Mouse (Mus musculus) T-helper 2 cell (primary cell): ENCODE measurements at regions not wholly inside any gene's neighbourhood (a gene's known extent, or its start where the extent isn't known, plus 50 kb on each side); places are given as distances from the start of the nearest gene placed in this dataset.

Experiments
- in situ Hi-C: fragments of 300-600 bp; cut with MboI, MseI; formaldehyde crosslinking; loops from one replicate; pipeline ENCODE4 v1.15.1; 2025; ENCODE audit warnings: high pct_unique_total_duplicates

GRCm38 (mm10) chr16:95057596-95057995 lies 60.1 kb upstream of the Kcnj6 start:
- in situ Hi-C loops: no loop called here

DNA sequence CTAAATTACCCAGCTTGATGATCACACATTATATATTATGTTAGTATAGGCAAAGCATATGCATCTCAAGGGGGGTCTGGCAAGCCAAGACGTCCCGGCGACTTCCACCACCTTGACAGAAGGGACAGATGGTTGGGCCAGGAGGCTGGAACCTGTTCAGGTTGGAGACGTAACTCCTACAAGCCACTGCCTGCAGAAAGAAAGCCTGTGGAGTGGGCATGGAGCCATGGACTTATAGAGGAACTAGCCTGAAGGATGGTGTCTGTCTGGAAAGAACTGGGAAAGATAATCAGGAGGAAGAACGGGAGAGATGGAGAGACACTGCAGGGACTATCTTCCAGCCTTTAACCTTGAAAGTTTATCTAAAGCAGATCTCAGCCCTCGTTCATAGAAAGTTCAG lies 66.9 kb upstream of the Kcnj6 start:
- in situ Hi-C loops: no loop called here

- in situ Hi-C loops: no loop called here
Observed at GRCm38 (mm10) chr16:95066687-95067086, 69.2 kb upstream of the Kcnj6 start.

DNA sequence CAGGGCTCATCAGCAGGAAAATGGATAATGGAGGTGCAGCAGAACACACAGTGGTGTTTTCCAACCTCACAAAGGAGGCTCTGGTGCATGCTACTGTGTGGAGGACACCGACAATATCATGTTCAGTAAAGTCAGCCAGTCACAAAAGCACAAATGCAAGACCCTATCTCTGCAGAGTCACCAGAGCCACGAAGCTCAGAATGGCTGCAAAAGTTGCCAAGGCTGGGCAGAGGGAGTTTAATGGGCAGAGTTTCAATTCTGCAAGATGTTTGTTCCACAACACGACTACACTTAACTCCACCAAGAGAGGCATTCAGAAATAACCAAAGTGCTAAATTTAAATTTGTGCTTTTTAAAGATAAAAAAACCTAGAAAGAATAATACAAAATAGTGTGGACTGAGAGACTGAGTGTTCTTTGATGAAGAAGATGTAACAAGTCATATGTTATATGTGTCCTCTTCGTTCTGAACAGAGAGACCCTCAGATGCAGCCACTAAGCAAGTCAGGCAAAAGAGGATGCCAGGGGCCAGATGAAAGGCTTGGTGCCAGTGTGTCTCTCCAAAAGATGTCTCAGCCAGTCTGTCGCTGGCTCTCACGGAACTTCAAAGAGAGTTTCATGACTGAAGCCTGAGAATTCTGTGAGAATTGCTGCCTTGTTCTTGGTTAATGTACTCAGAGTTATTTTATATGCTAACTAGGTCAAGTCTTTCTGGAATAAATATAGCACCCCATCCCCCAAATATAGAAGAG lies 95.1 kb upstream of the Kcnj6 start:
- in situ Hi-C loops: no loop called here

DNA sequence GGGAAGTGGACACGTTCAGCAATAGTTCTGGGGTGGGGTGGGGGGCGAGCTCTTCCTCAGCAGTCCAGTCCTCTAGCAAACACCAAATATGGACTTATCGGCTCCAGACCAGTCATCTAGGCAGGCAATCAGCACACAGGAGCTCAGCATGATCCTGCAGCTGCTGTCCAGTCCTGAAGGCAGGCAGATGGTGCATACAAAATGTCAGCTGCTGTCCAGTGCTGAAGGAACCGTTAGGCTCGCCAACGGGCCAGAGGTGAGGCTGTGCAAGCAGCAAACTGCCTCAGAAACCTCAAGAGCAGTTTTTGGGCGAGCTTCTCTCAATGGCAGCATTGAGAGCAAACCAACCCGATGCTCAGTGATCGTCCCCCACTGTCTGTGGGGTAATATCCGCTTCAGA lies 96.3 kb upstream of the Kcnj6 start:
- in situ Hi-C loops: no loop called here

DNA sequence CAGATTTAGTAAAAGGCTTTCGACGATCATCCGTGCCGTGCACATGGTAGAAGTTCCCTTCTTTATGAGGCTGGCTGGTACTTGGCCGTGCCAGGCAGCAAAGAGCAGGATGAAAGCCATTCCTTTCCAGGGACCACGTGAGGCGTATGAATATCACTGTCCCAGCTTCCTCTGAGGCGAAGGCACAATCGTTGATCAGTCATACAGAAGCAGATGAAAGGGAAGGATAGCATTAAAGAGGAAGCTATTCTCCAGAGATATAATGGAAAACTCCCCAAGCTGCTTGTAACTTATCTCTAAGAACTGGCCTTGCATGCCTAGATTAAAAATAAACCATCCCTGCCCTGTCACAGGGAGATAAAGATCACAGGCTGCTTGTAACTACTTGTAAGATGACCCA lies 103.5 kb upstream of the Kcnj6 start:
- in situ Hi-C loops: no loop called here

DNA sequence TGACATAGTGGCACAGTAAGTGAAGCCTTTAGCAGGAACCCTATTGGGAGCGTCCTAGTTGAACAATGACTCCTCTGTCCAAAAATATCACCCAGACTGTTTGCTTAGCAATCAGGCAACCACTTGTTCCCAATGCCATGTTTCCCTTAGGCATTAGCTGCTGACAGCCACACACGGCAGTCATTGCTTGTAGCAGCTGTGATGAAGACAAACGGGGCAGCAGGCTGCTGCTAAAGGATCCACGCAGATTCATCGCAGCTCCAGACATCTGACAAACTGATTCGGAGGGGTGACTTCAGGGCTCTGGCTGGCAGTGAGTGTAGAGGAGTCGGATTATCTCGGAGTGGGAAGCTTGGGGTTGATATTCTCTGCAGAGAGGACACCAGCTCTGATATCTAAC lies 120.0 kb upstream of the Kcnj6 start:
- in situ Hi-C loops: no loop called here

DNA sequence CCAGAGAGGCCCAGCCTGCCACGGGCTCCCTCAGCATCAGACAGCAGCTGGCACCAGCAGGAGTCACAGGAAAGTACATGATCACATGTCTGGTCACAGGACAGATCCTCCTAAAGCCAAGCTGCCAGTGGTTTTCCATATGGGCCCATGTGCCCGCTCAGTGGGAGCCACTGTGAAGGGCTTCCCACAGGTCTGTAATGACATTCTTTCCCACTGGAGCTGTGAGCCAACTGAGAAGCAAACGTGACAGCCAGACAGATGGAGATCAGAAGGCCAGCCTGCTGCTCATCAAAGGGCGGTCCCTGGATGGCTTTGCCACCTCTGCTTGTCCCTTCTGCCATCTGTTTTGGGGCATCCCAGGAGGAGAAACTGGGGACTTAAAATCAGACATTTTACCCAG lies 121.8 kb upstream of the Kcnj6 start:
- in situ Hi-C loops: no loop called here

- in situ Hi-C loops: no loop called here
Observed at GRCm38 (mm10) chr16:95122048-95122447, 124.5 kb upstream of the Kcnj6 start.

DNA sequence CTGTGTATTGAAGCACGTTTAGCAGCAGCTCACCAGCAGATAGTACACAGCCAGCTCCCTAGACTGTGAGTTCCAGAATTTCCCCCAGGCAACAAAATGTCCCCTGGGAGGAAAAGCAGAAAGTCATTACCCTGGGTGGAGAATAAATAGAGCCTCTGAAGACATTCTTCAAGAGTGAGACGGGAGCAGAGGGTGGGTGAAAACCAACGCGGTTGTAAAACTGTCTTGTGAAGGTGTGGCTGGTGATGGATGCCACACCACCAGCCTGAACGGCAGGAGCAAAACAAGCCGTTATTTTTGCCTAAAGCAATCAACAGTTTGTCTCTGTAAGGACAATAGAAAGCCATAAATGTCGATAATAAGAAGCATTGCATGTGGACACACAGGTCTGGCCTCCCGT lies 129.7 kb upstream of the Kcnj15 start:
- in situ Hi-C loops: no loop called here

- in situ Hi-C loops: no loop called here
Observed at GRCm38 (mm10) chr16:95131815-95132214, 125.5 kb upstream of the Kcnj15 start.

- in situ Hi-C loops: no loop called here
Observed at GRCm38 (mm10) chr16:95138809-95139208, 118.5 kb upstream of the Kcnj15 start.

DNA sequence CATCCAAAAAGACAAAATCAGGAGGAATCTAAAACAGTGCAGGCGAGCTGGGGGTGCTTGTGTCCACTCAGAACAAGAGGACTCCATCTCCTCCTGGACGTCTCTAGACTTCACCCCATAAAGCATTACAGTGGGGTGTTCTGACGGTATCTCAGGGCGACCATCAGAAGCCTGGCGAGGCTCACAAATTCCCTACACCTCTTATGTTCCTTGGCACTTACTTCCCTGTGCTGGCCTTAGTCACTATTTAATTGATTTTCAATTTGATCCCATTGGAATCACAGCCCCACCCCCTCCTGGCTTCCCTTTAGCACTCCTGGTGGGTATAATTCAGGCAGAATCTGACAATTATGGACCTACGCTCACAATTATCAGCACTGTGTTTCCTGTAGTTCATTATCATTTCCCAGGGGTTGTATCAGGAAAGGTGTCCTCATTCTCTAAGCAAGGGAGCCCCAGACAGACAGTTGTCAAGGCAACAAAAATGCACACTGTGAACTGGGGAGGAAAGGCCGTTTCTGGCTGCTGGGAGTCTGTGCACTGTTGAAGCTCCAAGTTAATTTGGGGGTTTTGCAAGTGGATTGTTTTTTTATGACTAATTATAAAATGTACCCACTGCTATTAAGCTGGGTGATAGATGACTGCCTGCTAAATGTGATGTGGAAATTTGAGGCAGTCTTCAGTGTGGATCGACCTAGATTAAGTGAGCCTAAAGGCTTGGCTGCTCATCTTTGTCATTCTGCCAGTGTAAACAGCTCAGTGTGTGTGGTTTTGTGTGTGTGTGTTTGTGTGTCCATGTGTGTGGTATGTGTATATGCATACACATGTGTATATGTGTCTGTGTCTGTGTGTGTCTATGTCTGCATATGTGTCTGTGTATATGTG lies 115.6 kb upstream of the Kcnj15 start:
- in situ Hi-C loops: loop anchor here (5.0 kb wide), 1 partner anchor 41 kb away; no protein-coding TSS in a partner anchor

GRCm38 (mm10) chr16:95150499-95150898 lies 106.9 kb upstream of the Kcnj15 start:
- in situ Hi-C loops: loop anchor here (25.0 kb wide), 1 partner anchor 662 kb away; no protein-coding TSS in a partner anchor

DNA sequence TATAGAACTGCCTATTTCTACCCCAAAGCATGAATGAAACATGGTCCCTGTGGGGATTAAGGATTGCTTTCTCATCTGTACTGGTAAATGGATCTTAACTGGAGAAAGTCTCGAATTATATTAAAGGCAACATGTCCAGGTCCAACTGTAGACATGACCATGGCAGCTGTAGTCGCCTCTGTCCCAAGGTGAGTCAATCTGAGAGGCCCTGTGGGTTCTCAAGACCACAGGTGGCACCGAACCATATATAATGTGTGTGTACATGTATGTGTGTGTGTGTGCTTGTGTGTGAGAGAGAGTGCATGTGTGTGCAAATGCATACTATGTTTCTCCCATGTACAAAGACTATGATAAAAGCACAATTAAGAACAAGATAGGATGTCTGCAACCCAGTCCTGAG lies 105.9 kb upstream of the Kcnj15 start:
- in situ Hi-C loops: loop anchor here (25.0 kb wide), 1 partner anchor 661 kb away; no protein-coding TSS in a partner anchor

DNA sequence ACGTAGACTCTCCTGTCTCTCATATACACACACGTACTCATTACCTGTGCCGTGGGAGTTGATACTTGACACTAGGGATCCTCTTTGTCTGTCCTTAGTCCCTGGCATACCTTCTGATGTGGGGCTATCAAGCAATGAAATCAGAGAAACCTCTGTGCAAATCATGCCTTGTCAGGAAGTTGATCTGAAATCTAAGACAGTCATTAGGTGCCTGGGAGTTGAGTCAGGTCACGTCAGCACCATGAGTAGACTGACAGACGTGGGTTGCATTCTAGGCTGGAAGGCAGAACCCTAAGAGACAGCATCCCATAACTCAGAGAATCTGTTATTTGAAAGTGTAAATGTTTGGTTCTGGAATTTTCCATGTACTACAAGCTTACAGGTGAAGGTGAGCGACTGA lies 105.4 kb upstream of the Kcnj15 start:
- in situ Hi-C loops: loop anchor here (25.0 kb wide), 1 partner anchor 660 kb away; no protein-coding TSS in a partner anchor

DNA sequence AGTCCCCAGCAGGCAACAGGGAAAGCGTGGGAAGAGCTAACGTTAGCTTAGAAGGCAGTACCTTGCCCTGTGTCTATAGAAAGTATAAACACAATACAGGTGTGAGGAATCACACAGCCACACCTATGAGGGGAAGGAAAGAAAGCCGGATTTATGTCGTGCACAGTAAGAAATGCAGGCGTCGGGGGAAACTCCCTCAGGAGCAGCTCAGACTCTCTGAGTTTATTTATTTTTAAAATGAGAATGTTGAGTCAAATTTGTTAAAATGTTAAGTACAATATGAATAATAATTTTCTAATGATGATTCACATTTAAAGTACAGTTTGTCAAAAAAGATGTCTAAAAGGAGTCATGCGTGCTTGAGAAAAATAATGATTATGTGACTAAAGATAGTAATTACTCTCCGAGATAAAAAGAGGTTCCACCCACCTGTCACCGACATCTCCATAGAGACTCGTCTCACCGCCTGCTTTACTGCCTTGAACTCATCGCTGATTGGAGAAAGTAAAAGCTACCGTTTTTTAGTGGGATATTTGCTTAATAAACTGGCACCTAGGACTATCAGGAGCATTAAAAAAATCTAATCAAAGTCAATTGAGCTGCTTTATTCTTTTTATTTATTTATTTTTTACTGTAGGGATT lies 104.5 kb upstream of the Kcnj15 start:
- in situ Hi-C loops: loop anchor here (25.0 kb wide), 1 partner anchor 659 kb away; no protein-coding TSS in a partner anchor

GRCm38 (mm10) chr16:95168349-95168748 lies 89.0 kb upstream of the Kcnj15 start:
- in situ Hi-C loops: loop anchor here (25.0 kb wide), 1 partner anchor 644 kb away; no protein-coding TSS in a partner anchor

DNA sequence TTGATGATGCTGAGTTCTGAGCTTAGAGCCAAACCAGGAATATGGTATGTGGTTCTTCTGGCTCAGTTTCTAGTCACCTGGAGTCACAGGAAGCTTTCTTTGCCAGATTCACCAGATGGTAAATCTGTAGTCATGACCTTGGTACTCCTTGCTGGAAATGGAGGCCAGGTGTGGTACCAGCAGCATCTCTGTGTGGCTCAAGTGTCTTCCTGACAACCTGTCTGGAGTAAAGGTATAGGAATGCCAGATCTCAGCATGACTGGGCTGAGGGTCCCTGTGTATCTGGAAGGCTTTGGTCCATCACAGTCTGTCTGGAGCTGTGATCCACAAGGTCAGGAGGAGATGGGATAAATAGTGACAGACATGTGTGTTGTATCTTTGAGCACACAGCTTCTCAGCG lies 88.0 kb upstream of the Kcnj15 start:
- in situ Hi-C loops: loop anchor here (25.0 kb wide), 1 partner anchor 643 kb away; no protein-coding TSS in a partner anchor

DNA sequence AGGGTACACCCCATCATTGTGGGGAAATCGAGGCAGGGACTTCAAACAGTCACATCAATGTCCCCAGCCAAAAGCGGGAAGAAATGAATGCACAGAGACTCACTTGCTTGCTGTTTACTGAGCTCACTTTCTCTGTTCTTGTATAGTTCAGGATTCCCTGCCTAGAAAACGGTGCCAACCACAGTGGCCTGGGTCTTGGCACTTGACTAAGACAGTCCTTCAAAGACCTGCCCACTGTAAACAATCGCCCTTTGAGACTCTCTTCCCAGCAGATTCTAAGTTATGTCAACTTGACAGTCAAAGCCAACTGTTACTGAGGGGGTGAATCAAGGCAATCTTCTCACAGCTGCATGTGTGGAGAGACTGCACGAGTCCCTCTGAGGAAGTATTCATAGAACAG lies 76.8 kb upstream of the Kcnj15 start:
- in situ Hi-C loops: loop anchor here (5.0 kb wide), 1 partner anchor 38 kb away; no protein-coding TSS in a partner anchor

DNA sequence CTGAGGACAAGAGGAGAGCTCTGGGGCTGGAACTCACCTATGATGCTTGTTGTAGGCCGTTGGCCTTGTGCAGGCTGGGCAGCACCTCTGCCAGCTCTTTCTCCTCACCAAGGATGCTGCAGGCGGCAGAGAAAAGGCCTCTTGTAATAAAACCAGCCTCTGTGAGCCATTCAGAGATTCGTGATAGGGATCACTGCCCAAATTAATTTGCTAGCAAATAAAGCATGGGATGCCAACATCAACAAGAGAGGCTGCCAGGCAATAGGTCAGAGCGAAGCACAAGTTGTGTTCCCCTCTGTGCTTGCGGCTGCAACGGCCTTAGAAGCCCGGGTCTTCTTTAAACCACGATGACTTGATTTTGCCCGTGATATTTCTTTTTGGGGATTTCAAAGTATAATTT lies 72.0 kb upstream of the Kcnj15 start:
- in situ Hi-C loops: no loop called here

GRCm38 (mm10) chr16:95189114-95189513 lies 68.2 kb upstream of the Kcnj15 start:
- in situ Hi-C loops: no loop called here
